Mouse (Mus musculus) monocyte, adult 59 days (primary cell): ENCODE data around the gene Slc37a4. TPM values are rescaled to one million over a fixed set of nuclear protein-coding genes. Genes with fewer than 3 reads are reported as not detected.

Source experiments
- total RNA-seq, 2 experiments: library from RNA; stranded (reverse); gene quantifications; one replicate each; pipeline ENCODE4 v1.2.4; 2023

Gene Slc37a4
- total RNA-seq, result 10 to 100 TPM; 18.5 to 22.0 TPM

DNA sequence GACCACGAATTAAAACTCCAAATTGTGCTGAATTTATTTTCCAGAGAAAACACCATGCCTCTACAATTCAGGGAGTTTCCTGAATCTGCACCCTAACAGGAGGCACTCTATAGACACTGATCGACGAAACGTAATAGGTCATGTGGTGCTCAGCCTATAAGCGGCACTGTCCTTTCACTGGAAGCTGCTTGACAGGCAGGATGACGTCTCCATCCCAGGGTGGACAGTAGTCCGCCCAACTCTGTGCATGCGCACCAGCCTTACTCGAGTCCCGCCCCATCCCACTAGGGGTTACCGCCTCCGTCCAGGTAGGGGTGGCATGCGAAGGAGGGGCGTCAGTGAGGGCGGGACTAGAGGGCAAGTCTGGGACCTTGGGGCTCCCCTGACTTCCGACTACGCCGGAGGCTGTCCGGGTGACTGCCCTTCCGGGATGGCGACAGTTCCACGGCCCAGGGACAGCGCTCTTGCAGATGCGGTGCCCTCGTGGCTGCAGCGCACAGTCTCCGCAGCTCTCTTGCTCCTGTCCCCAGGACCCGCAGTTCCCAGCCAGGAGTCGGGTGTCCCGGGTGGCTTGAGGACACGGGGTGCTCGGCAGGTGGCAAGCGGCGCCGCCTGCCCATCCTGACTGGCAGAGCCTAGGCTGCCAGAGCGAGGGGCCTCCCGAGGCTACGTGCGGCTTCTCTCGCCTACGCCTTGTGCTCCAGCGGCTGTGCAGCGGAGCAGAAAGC, at the start of gene Slc37a4:
Gene Slc37a4, plus strand, starts transcription at position 169 of the 728 bp plus-strand sequence.

GRCm38 (mm10) chr9:44361190-44361917, 35.3 kb upstream of the Slc37a4 start, which contains the start of gene Vps11:
TSS of gene Vps11 (minus strand) at chr9:44361670.

GRCm38 (mm10) chr9:44379054-44379834, 17.4 kb upstream of the Slc37a4 start, which contains the start of gene Hyou1:
TSS of gene Hyou1 (plus strand) at chr9:44379490.

GRCm38 (mm10) chr9:44406906-44407751, 10.5 kb downstream of the Slc37a4 start, which contains the start of the genes Rps25 and Trappc4:
TSS of gene Rps25 (plus strand) at chr9:44407139.
TSS of gene Trappc4 (minus strand) at chr9:44407600.

DNA sequence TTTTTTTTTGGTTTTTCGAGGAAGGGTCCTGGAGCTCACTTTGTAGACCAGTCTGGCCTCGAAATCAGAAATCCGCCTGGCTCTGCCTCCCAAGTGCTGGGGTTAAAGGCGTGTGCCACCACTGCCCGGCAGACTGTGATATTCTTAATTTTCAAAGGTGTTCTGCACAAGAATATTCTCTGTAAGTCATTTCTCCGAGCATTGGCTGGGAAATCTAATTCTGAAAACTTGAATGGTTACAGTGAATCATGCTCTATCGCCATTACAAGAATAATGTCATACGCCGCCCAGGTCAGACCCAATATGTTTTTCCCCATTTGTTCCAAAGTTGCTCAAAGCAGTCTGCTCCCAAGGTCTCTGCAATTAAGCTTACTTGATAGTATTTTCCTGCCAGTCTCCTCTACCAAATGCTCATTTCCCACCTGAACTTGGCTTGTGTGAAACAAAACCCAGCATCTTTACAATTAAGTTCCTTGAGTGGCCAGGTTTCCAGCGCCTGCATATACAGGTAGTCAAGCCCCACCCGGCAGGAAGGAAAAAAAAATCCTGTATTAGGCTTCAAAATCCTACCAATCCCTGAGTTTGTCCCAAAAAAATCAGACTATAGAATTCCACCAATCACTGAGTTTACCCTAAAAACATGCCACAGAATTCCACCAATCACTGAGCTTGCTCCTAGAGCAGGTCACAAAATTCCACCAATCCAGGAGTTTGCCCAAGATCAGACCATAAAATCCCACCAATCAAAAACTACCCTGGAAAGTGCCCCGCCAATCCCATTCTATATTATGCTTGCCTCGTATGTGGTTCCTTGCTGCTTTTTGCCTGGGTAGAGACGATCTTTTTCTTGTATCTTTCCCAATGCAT, 22.1 kb downstream of the Slc37a4 start, which contains the start of gene Ccdc84:
Gene Ccdc84, minus strand, starts transcription at position 51 of the 867 bp plus-strand sequence.

GRCm38 (mm10) chr9:44440961-44441360, 44.3 kb downstream of the Slc37a4 start, which contains the start of gene Foxr1:
TSS of gene Foxr1 (minus strand) at chr9:44441136.

Other genes with a start within 250 kb of the Slc37a4 start
- gene Cbl, start 162.8 kb upstream of the Slc37a4 start, total RNA-seq, result 100 to 1,000 TPM; 223 to 230 TPM
- not detected for gene Ccdc153, start 156.2 kb upstream of the Slc37a4 start, total RNA-seq
- gene Pdzd3, start 145.4 kb upstream of the Slc37a4 start, total RNA-seq, result under 1 TPM; 0.49 to 0.58 TPM
- 10 to 100 TPM; 39.1 to 44.7 TPM for gene Nlrx1, start 128.3 kb upstream of the Slc37a4 start, total RNA-seq
- not detected for gene Abcg4, start 108.2 kb upstream of the Slc37a4 start, total RNA-seq
- 10 to 100 TPM; 30.5 to 31.9 TPM for gene Hinfp, start 91.2 kb upstream of the Slc37a4 start, total RNA-seq
- 10 to 100 TPM; 25.9 to 31.5 TPM for gene C2cd2l, start 76.6 kb upstream of the Slc37a4 start, total RNA-seq
- 10 to 100 TPM; 19.9 to 29.9 TPM for gene Dpagt1, start 70.8 kb upstream of the Slc37a4 start, total RNA-seq
- gene H2afx, start 62.2 kb upstream of the Slc37a4 start, total RNA-seq, result 10 to 100 TPM; 21.6 to 22.2 TPM
- 10 to 100 TPM; 19.4 to 20.5 TPM for gene Hmbs, start 52.6 kb upstream of the Slc37a4 start, total RNA-seq
- gene Vps11, start 35.2 kb upstream of the Slc37a4 start, total RNA-seq, result 10 to 100 TPM; 42.6 to 42.7 TPM
- 100 to 1,000 TPM; 109 TPM for gene Hyou1, start 17.4 kb upstream of the Slc37a4 start, total RNA-seq
- gene Rps25, start 10.3 kb downstream of the Slc37a4 start, total RNA-seq, result 1,000 to 10,000 TPM; 1,774 to 1,864 TPM
- gene Trappc4, start 10.7 kb downstream of the Slc37a4 start, total RNA-seq, result 10 to 100 TPM; 50.5 to 54.3 TPM
- 10 to 100 TPM; 23.7 to 28.9 TPM for gene Ccdc84, start 21.7 kb downstream of the Slc37a4 start, total RNA-seq
- not detected for gene Foxr1, start 44.3 kb downstream of the Slc37a4 start, total RNA-seq
- not detected for gene Upk2, start 58.1 kb downstream of the Slc37a4 start, total RNA-seq
- gene Bcl9l, start 86.0 kb downstream of the Slc37a4 start, total RNA-seq, result 10 to 100 TPM; 22.6 to 24.3 TPM
- gene Cxcr5, start 165.0 kb downstream of the Slc37a4 start, total RNA-seq, result 1 to 10 TPM in 1 of 2 experiments, under 1 TPM in 1; 0.27 to 1.2 TPM
- 100 to 1,000 TPM; 132 to 134 TPM for gene Ddx6, start 208.0 kb downstream of the Slc37a4 start, total RNA-seq